Mouse (Mus musculus) hindbrain, embryonic 12.5 days (tissue): ENCODE measurements at regions not wholly inside any gene's neighbourhood (a gene's known extent, or its start where the extent isn't known, plus 50 kb on each side); places are given as distances from the start of the nearest gene placed in this dataset.

Source experiments
- ATAC-seq: fragments of 200-750 bp; cut with Nextera tagmentation; 2 replicates; pipeline ENCODE4 v1.8.0; 2017; ENCODE audit warnings: moderate TSS enrichment; ENCODE audit not compliant: low FRiP score
- H3K27ac ChIP-seq: fragments of 300-500 bp; sonication (generic); 2 replicates; pipeline ENCODE4 v1.5.1; 2016; ENCODE audit warnings: mild to moderate bottlenecking
- H3K27me3 ChIP-seq: fragments of 300-500 bp; sonication (generic); 2 replicates; pipeline ENCODE4 v1.6.1; 2016; ENCODE audit warnings: mild to moderate bottlenecking
- H3K36me3 ChIP-seq: fragments of 300-500 bp; sonication (generic); 2 replicates; pipeline ENCODE4 v1.6.1; 2016; ENCODE audit warnings: mild to moderate bottlenecking
- H3K4me1 ChIP-seq: fragments of 300-500 bp; sonication (generic); 2 replicates; pipeline ENCODE4 v1.6.1; 2016
- H3K4me2 ChIP-seq: fragments of 300-500 bp; sonication (generic); replicated peaks from 2 replicates; pipeline ENCODE4 v1.6.1; 2016; ENCODE audit warnings: mild to moderate bottlenecking
- H3K4me3 ChIP-seq: fragments of 300-500 bp; sonication (generic); 2 replicates; pipeline ENCODE4 v1.5.1; 2016; ENCODE audit warnings: mild to moderate bottlenecking
- H3K9ac ChIP-seq: fragments of 300-500 bp; sonication (generic); 2 replicates; pipeline ENCODE4 v1.6.1; 2016; ENCODE audit warnings: mild to moderate bottlenecking, moderate library complexity
- H3K9me3 ChIP-seq: fragments of 300-500 bp; sonication (generic); replicated peaks from 2 replicates; pipeline ENCODE4 v1.6.1; 2016; ENCODE audit warnings: mild to moderate bottlenecking
- WGBS: fragments of 180-500 bp; shearing (Covaris S2); methylation state at CpG from one replicate; pipeline ENCODE4 v1.1.7; 2016; 5-methylcytosine and 5-hydroxymethylcytosine counted together

- no peaks in the 10 kb centered on the region for H3K4me1 ChIP-seq
- WGBS, result 66% methylated on average over 3 of the region's 3 CpGs
Observed at GRCm38 (mm10) chr17:72672010-72672409, 67.6 kb upstream of the Alk start.

DNA sequence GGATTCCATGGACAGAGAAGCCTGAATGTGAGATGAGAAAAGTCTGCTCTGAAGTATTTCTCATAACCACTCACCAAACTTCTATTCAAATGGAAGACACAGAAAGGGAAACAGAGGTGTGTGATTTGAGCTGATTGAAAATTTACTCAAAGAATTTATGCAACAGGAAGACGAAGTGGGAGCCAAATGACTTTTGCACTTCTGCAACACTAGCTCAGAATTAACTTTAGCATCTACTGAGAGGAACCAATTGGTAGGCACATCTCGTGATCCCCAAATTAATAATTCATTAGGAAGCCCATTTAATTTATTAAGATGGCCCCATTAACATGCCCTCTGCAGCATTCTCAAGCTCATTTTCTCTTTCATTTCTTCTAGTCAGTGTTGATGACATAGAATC is 62.5 kb upstream of the Alk start:
- H3K36me3 ChIP-seq, result no peaks in the 10 kb centered on the region
- no peak overlapping the region for H3K4me2 ChIP-seq
- no peaks in the 10 kb centered on the region for H3K4me1 ChIP-seq
- no peaks in the 10 kb centered on the region for H3K27me3 ChIP-seq
- WGBS, result 86% methylated on average over 2 of the region's 2 CpGs
- H3K27ac ChIP-seq, result no peak overlapping the region
- H3K9me3 ChIP-seq, result no peaks in the 10 kb centered on the region
- no peak overlapping the region for H3K4me3 ChIP-seq
- ATAC-seq, result no peak
- no peak overlapping the region for H3K9ac ChIP-seq

More at GRCm38 (mm10) chr17:72672010-72672409, 67.6 kb upstream of the Alk start:
- Histone ChIP-seq H3K4me3 (no peak overlapping the region), H3K27ac (no peak overlapping the region), H3K27me3 (no peaks in the 10 kb centered on the region), H3K9ac (no peak overlapping the region), H3K9me3 (no peaks in the 10 kb centered on the region), H3K4me2 (no peak overlapping the region), H3K36me3 (no peaks in the 10 kb centered on the region)
- ATAC-seq, result no peak

- Histone ChIP-seq H3K4me3 (no peak overlapping the region), H3K27me3 (no peaks in the 10 kb centered on the region; the same call in 1 of the 2 replicates), H3K4me2 (no peak overlapping the region), H3K9ac (no peak overlapping the region), H3K4me1 (peaks cover 9% of the 10 kb centered on the region), H3K27ac (no peak overlapping the region), H3K36me3 (no peaks in the 10 kb centered on the region), H3K9me3 (no peaks in the 10 kb centered on the region)
- no peak for ATAC-seq
- 75% methylated on average over 2 of the region's 2 CpGs for WGBS
Observed at GRCm38 (mm10) chr17:72661678-72662077, 57.3 kb upstream of the Alk start.

- Histone ChIP-seq H3K27me3 (no peaks in the 10 kb centered on the region; the same call in 1 of the 2 replicates), H3K9ac (no peak overlapping the region), H3K4me1 (peaks cover 9% of the 10 kb centered on the region), H3K27ac (no peak overlapping the region), H3K9me3 (no peaks in the 10 kb centered on the region), H3K4me2 (no peak overlapping the region), H3K4me3 (no peak overlapping the region), H3K36me3 (no peaks in the 10 kb centered on the region)
- 55% methylated on average over 6 of the region's 6 CpGs for WGBS
- ATAC-seq, result no peak
Observed at GRCm38 (mm10) chr17:72658744-72659143, 54.3 kb upstream of the Alk start.

DNA sequence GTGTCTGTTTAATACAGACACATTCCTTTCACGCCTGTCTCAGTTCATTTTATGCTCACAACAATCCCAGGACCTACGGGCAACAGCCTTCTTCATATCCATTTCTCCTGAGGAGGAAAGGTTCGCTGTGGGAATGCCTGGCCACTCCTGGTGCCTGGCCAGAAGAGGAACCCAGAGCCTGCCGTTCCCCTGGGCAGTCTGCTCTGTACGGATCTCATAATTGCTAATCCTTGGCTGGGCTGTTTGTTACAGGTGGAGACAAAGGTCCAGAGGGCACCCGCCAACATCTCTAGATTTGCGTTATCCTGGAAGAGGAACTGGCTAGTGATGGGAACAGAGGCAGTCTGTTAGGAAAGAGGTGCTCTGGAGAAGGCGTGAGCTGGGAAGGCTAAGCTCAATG is 53.4 kb upstream of the Alk start:
- Histone ChIP-seq H3K4me3 (no peak overlapping the region), H3K27ac (no peak overlapping the region), H3K9me3 (no peaks in the 10 kb centered on the region), H3K4me1 (peaks cover 9% of the 10 kb centered on the region), H3K9ac (no peak overlapping the region), H3K27me3 (no peaks in the 10 kb centered on the region; the same call in 1 of the 2 replicates), H3K36me3 (no peaks in the 10 kb centered on the region), H3K4me2 (no peak overlapping the region)
- 52% methylated on average over 8 of the region's 8 CpGs for WGBS
- no peak for ATAC-seq
